Mouse (Mus musculus): ENCODE data around the gene Olfr1344. TPM values are rescaled to one million over a fixed set of nuclear protein-coding genes. Genes with fewer than 3 reads are reported as not detected.
"Not testable (repeated sequence)": the region's sequence is repeated elsewhere in the genome, so short reads cannot be mapped to it uniquely, and the experiment has no call there.

The Olfr1344 gene
- polyA plus RNA-seq, 1 experiment from 2014 or later, result 0.91 TPM

GRCm38 (mm10) chr7:6430342-6430741, 8.1 kb upstream of the Olfr1344 start:
- Histone ChIP-seq H3K4me2 (replicated peaks) (no peak overlapping the region), H3K9ac (no peak overlapping the region), H3K27me3 (ENCODE audit: control insufficient read depth, insufficient read depth, low read length) (no peaks in the 10 kb centered on the region), H3K4me1 (replicated peaks; ENCODE audit: control insufficient read depth, insufficient read depth, low read length) (peaks cover 6% of the 10 kb centered on the region), H3K36me3 (replicated peaks; ENCODE audit: control insufficient read depth, insufficient read depth) (0 out of 2 replicates have a peak, but pooled peaks cover 3% of the 10 kb centered on the region), H3K9me3 (ENCODE audit: control insufficient read depth, low read length) (peaks cover 10% of the 10 kb centered on the region), H3K27ac (no peak overlapping the region), H3K4me3 (replicated peaks; ENCODE audit: low read length) (no peak overlapping the region)
- no peak for ATAC-seq (ENCODE audit: low FRiP score)
- no peak for DNase-seq (ENCODE audit: low spot score)
- WGBS, result 36% methylated on average over 2 of the region's 2 CpGs

- no peak overlapping the region for H3K27ac ChIP-seq
- H3K4me1 ChIP-seq (replicated peaks; ENCODE audit: control insufficient read depth, insufficient read depth, low read length), result no peaks in the 10 kb centered on the region
- DNase-seq (ENCODE audit: low spot score) (no peak), ATAC-seq (ENCODE audit: low FRiP score) (no peak)
- H3K9ac ChIP-seq, result no peak overlapping the region
- H3K9me3 ChIP-seq (ENCODE audit: control insufficient read depth, low read length), result no peaks in the 10 kb centered on the region
- H3K4me3 ChIP-seq (replicated peaks; ENCODE audit: low read length), result no peak overlapping the region
- 30% methylated on average over 2 of the region's 2 CpGs for WGBS
- H3K36me3 ChIP-seq (replicated peaks; ENCODE audit: control insufficient read depth, insufficient read depth), result no peaks in the 10 kb centered on the region
- no peak overlapping the region for H3K4me2 ChIP-seq (replicated peaks)
- H3K27me3 ChIP-seq (ENCODE audit: control insufficient read depth, insufficient read depth, low read length), result no peaks in the 10 kb centered on the region
Observed at GRCm38 (mm10) chr7:6441173-6441572, 2.7 kb downstream of the Olfr1344 start.

GRCm38 (mm10) chr7:6447771-6448170, 9.3 kb downstream of the Olfr1344 start:
- Histone ChIP-seq H3K4me2 (replicated peaks) (no peak overlapping the region), H3K27me3 (ENCODE audit: control insufficient read depth, insufficient read depth, low read length) (no peaks in the 10 kb centered on the region), H3K36me3 (replicated peaks; ENCODE audit: control insufficient read depth, insufficient read depth) (no peaks in the 10 kb centered on the region), H3K4me1 (replicated peaks; ENCODE audit: control insufficient read depth, insufficient read depth, low read length) (no peaks in the 10 kb centered on the region), H3K4me3 (replicated peaks; ENCODE audit: low read length) (no peak overlapping the region), H3K27ac (no peak overlapping the region), H3K9me3 (ENCODE audit: control insufficient read depth, low read length) (no peaks in the 10 kb centered on the region), H3K9ac (no peak overlapping the region)
- DNase-seq (ENCODE audit: low spot score), result no peak
- 87% methylated on average over 5 of the region's 5 CpGs for WGBS
- ATAC-seq (ENCODE audit: low FRiP score), result no peak

- H3K4me1 ChIP-seq (replicated peaks; ENCODE audit: control insufficient read depth, insufficient read depth, low read length), result no peaks in the 10 kb centered on the region
- H3K27ac ChIP-seq, result no peak within 1 kb of the TSS
- H3K4me2 ChIP-seq (replicated peaks), result no peak within 1 kb of the TSS
- no peak within 1 kb of the TSS for H3K9ac ChIP-seq
- H3K4me3 ChIP-seq (replicated peaks; ENCODE audit: low read length), result no peak within 1 kb of the TSS
- no peaks in the 10 kb centered on the region for H3K27me3 ChIP-seq (ENCODE audit: control insufficient read depth, insufficient read depth, low read length)
- ATAC-seq (ENCODE audit: low FRiP score) (no peak), DNase-seq (ENCODE audit: low spot score) (no peak)
- no peaks in the 10 kb centered on the region for H3K36me3 ChIP-seq (replicated peaks; ENCODE audit: control insufficient read depth, insufficient read depth)
- H3K9me3 ChIP-seq (ENCODE audit: control insufficient read depth, low read length), result no peaks in the 10 kb centered on the region
Observed at GRCm38 (mm10) chr7:6455868-6456267, 17.4 kb downstream of the Olfr1344 start, which contains the start of gene Olfr1336. TSS of gene Olfr1336 (plus strand) at chr7:6456168.

GRCm38 (mm10) chr7:6456399-6456798, 17.9 kb downstream of the Olfr1344 start:
- ATAC-seq (ENCODE audit: low FRiP score) (no peak), DNase-seq (ENCODE audit: low spot score) (no peak)
- Histone ChIP-seq H3K27ac (no peak overlapping the region), H3K4me2 (replicated peaks) (no peak overlapping the region), H3K4me1 (replicated peaks; ENCODE audit: control insufficient read depth, insufficient read depth, low read length) (no peaks in the 10 kb centered on the region), H3K9ac (no peak overlapping the region), H3K4me3 (replicated peaks; ENCODE audit: low read length) (no peak overlapping the region), H3K9me3 (ENCODE audit: control insufficient read depth, low read length) (no peaks in the 10 kb centered on the region), H3K36me3 (replicated peaks; ENCODE audit: control insufficient read depth, insufficient read depth) (no peaks in the 10 kb centered on the region), H3K27me3 (ENCODE audit: control insufficient read depth, insufficient read depth, low read length) (no peaks in the 10 kb centered on the region)
- WGBS, result 48% methylated on average over 3 of the region's 3 CpGs

- no peak for DNase-seq (ENCODE audit: low spot score)
- ATAC-seq (ENCODE audit: low FRiP score), result no peak
- Histone ChIP-seq H3K36me3 (replicated peaks; ENCODE audit: control insufficient read depth, insufficient read depth) (no peaks in the 10 kb centered on the region), H3K9me3 (ENCODE audit: control insufficient read depth, low read length) (no peaks in the 10 kb centered on the region), H3K9ac (no peak within 1 kb of the TSS), H3K4me1 (replicated peaks; ENCODE audit: control insufficient read depth, insufficient read depth, low read length) (no peaks in the 10 kb centered on the region), H3K27ac (no peak within 1 kb of the TSS), H3K4me2 (replicated peaks) (no peak within 1 kb of the TSS), H3K27me3 (ENCODE audit: control insufficient read depth, insufficient read depth, low read length) (no peaks in the 10 kb centered on the region), H3K4me3 (replicated peaks; ENCODE audit: low read length) (no peak within 1 kb of the TSS)
Observed at GRCm38 (mm10) chr7:6466951-6467350, 28.5 kb downstream of the Olfr1344 start, which contains the start of gene Olfr1346. TSS of gene Olfr1346 (plus strand) at chr7:6467101.

- not testable (repeated sequence) for H3K9me3 ChIP-seq (ENCODE audit: control insufficient read depth, low read length); H3K4me3 ChIP-seq (replicated peaks; ENCODE audit: low read length); H3K4me1 ChIP-seq (replicated peaks; ENCODE audit: control insufficient read depth, insufficient read depth, low read length); H3K36me3 ChIP-seq (replicated peaks; ENCODE audit: control insufficient read depth, insufficient read depth); H3K27ac ChIP-seq; ATAC-seq (ENCODE audit: low FRiP score); H3K9ac ChIP-seq; H3K4me2 ChIP-seq (replicated peaks); H3K27me3 ChIP-seq (ENCODE audit: control insufficient read depth, insufficient read depth, low read length); DNase-seq (ENCODE audit: low spot score)
- 71% methylated on average over 2 of the region's 2 CpGs for WGBS
Observed at GRCm38 (mm10) chr7:6477633-6478032, 39.1 kb downstream of the Olfr1344 start.

GRCm38 (mm10) chr7:6486841-6487240, 48.4 kb downstream of the Olfr1344 start, which contains the start of gene Olfr5:
TSS of gene Olfr5 (minus strand) at chr7:6486941.
- ATAC-seq (ENCODE audit: low FRiP score) (no peak), DNase-seq (ENCODE audit: low spot score) (no peak)
- Histone ChIP-seq H3K27ac (no peak within 1 kb of the TSS), H3K4me1 (replicated peaks; ENCODE audit: control insufficient read depth, insufficient read depth, low read length) (no peaks in the 10 kb centered on the region), H3K9ac (no peak within 1 kb of the TSS), H3K4me2 (replicated peaks) (no peak within 1 kb of the TSS), H3K9me3 (ENCODE audit: control insufficient read depth, low read length) (peaks cover 5% of the 10 kb centered on the region; the same call in 1 of the 2 replicates), H3K4me3 (replicated peaks; ENCODE audit: low read length) (no peak within 1 kb of the TSS), H3K36me3 (replicated peaks; ENCODE audit: control insufficient read depth, insufficient read depth) (no peaks in the 10 kb centered on the region), H3K27me3 (ENCODE audit: control insufficient read depth, insufficient read depth, low read length) (no peaks in the 10 kb centered on the region)
- WGBS, result 30% methylated on average over 2 of the region's 2 CpGs

Measured in hindbrain, embryonic 14.5 days (tissue).